Mouse (Mus musculus) myocyte (in vitro differentiated cells): ENCODE data around the gene Map1a. TPM values are rescaled to one million over a fixed set of nuclear protein-coding genes. Genes with fewer than 3 reads are reported as not detected.

Experiments
- H3K27me3 ChIP-seq: one replicate; pipeline ENCODE4 v1.6.1; 2011; ENCODE audit not compliant: control insufficient read depth, insufficient read depth, insufficient read length
- H3K36me3 ChIP-seq: one replicate; pipeline ENCODE4 v1.6.1; 2011; ENCODE audit not compliant: control insufficient read depth, insufficient read depth
- H3K4me2 ChIP-seq: one replicate; pipeline ENCODE4 v1.6.1; 2011; ENCODE audit warnings: low read depth, control low read depth
- H3K4me3 ChIP-seq: one replicate; pipeline ENCODE4 v1.5.1; 2011; ENCODE audit warnings: mild to moderate bottlenecking, control low read depth, moderate library complexity
- H3K79me2 ChIP-seq: one replicate; pipeline ENCODE4 v1.6.1; 2011; ENCODE audit not compliant: control insufficient read depth, insufficient read depth
- H3ac ChIP-seq: one replicate; pipeline ENCODE4 v1.6.1; 2011; ENCODE audit not compliant: control insufficient read depth, insufficient read length
- CEBPB ChIP-seq: IDR thresholded peaks from 2 replicates; pipeline ENCODE4 v1.6.1; 2011; ENCODE audit warnings: mild to moderate bottlenecking, moderate library complexity; ENCODE audit not compliant: poor library complexity, insufficient read depth, severe bottlenecking
- E2F4 ChIP-seq: IDR thresholded peaks from one replicate; pipeline ENCODE4 v1.6.1; 2011; ENCODE audit warnings: mild to moderate bottlenecking, control low read depth, moderate library complexity; ENCODE audit not compliant: insufficient read depth
- MAX ChIP-seq: IDR thresholded peaks from one replicate; pipeline ENCODE4 v1.6.1; 2011; ENCODE audit warnings: low read depth, mild to moderate bottlenecking, control low read depth
- MYOD1 ChIP-seq, 3 experiments: IDR thresholded peaks; one replicate each; pipeline ENCODE4 v1.6.1; 2011; ENCODE audit warnings: control low read depth in 2 of 3, low read depth in 2 of 3, mild to moderate bottlenecking in 2 of 3, moderate library complexity in 1 of 3; ENCODE audit not compliant: insufficient read length in 2 of 3, control insufficient read depth in 1 of 3
- MYOG ChIP-seq, 3 experiments: IDR thresholded peaks; one replicate each; pipeline ENCODE4 v1.6.1; 2011; ENCODE audit warnings: control low read depth in 2 of 3, low read depth in 2 of 3, mild to moderate bottlenecking in 2 of 3; ENCODE audit not compliant: insufficient read length in 2 of 3, control insufficient read depth in 1 of 3, insufficient read depth in 1 of 3
- POLR2A ChIP-seq: IDR thresholded peaks from one replicate; pipeline ENCODE4 v1.6.1; 2011; ENCODE audit warnings: low read depth, mild to moderate bottlenecking, control low read depth, moderate library complexity; ENCODE audit not compliant: insufficient read length
- POLR2AphosphoS2 ChIP-seq: IDR thresholded peaks from one replicate; pipeline ENCODE4 v1.6.1; 2011; ENCODE audit warnings: low read depth, control low read depth; ENCODE audit not compliant: insufficient read length
- REST ChIP-seq: IDR thresholded peaks from one replicate; pipeline ENCODE4 v1.6.1; 2011; ENCODE audit warnings: mild to moderate bottlenecking, control low read depth, moderate library complexity; ENCODE audit not compliant: insufficient read depth, insufficient read length
- SRF ChIP-seq: IDR thresholded peaks from one replicate; pipeline ENCODE4 v1.6.1; 2011; ENCODE audit warnings: low read depth; ENCODE audit not compliant: control insufficient read depth, insufficient read length
- TCF12 ChIP-seq: IDR thresholded peaks from one replicate; pipeline ENCODE4 v1.6.1; 2011; ENCODE audit warnings: mild to moderate bottlenecking, control low read depth; ENCODE audit not compliant: poor library complexity, insufficient read depth, severe bottlenecking
- TCF3 ChIP-seq: IDR thresholded peaks from one replicate; pipeline ENCODE4 v1.6.1; 2011; ENCODE audit warnings: low read depth, control low read depth; ENCODE audit not compliant: insufficient read length
- USF1 ChIP-seq: IDR thresholded peaks from one replicate; pipeline ENCODE4 v1.6.1; 2011; ENCODE audit warnings: low read depth, mild to moderate bottlenecking, control low read depth, moderate library complexity
- polyA plus RNA-seq: library from polyadenylated mRNA; unstranded; fragments of >200 nt; fragmentation: generic; extraction: Trizol; gene quantifications from one replicate; pipeline ENCODE4 v1.2.1, GENCODE M21; 2012; ENCODE audit warnings: missing spikeins

Map1a gene
- polyA plus RNA-seq, 1 experiment: 40.7 TPM

DNA sequence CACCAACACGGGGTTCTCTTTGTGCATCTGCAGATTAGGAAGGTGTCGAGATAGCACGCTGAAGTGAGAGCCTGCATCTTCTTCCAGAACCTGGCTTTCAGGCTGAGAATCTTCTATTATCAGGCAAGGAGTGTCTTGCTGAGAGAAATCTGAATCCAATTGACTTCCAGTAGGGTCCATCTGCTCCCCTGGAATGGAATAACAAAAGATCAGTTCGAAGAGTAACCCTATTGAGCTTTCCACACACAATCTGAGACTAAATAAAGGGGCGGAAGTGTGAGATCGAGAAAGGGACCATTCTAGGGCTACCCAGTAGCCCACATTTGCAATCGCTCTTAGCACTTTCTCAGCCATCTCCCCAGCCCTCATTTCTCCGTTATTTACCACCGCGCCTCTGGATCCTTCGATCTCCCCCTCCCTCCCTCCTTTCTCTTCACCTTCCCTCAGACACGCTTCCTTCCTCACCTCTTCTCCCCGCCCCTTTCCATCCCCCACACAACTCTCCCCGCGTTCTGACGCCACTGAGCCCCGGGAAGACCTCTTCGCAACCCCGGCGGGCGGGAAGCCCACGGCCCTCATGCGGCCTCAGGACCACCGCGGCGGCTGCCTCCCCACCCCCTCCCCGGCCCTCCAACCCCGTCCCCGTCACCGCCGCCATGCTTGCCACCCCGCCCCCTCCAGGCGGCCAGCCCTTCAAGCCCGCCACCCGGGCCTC is 18.7 kb upstream of the Map1a start:
- TF ChIP-seq TCF12: no peak
- TF ChIP-seq E2F4: no peak
- TF ChIP-seq POLR2AphosphoS2: no peak
- no peak for TF ChIP-seq CEBPB
- Histone ChIP-seq H3K4me2 (peak overlapping the region; percentile 97), H3K4me3 (peak overlapping the region; percentile 54), H3K36me3 (peaks cover 6% of the 10 kb centered on the region), H3ac (peak overlapping the region; percentile 30), H3K79me2 (peaks cover 10% of the 10 kb centered on the region), H3K27me3 (no peaks in the 10 kb centered on the region)

DNA sequence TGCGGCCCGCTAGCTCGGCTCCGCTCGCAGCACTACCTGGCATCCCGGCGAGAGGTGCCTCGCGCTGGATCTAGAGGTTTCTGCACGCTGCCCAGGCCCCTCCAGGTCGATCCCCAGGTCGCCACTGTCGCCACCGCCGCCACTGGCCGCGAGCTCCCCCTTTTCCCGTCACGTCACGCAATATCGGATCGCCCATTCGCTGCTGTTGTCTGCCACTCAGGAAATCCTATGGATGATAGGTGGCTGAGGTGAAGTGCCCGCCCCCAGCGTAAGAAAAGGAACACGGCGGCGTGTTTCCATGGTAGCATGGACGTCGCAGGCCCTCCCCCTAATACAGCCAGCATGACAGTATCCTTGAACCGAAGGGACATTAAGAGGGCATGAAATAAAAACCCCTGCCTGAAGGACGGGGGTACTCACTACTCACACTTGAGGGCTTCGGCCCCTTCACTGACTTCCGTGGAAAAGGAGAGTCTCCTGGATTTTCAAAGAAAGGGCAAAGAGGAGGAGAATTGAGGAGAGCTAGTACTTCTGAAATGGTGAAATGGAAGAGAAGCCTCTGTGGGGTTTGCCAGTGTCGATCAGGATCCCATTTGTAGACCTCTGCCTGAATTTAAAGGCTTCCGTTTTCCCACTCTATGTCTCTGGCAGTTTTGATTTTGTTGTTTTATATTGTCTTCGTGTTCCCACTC is 18.0 kb upstream of the Map1a start, which contains the start of gene Trp53bp1:
Trp53bp1 (minus strand) TSS at position 172 of the 692 bp plus-strand sequence.
- peak within 1 kb of the TSS; percentile 97 for H3K4me2 ChIP-seq
- H3K36me3 ChIP-seq: peaks cover 6% of the 10 kb centered on the region
- no peak for TF ChIP-seq CEBPB
- TF ChIP-seq TCF12: no peak
- no peak for TF ChIP-seq E2F4
- no peak for TF ChIP-seq MYOG (IDR thresholded peaks at IDR 0.05; ENCODE audit: control insufficient read depth in 1 of 3, insufficient read depth in 1 of 3, insufficient read length in 2 of 3, low read depth in 2 of 3)
- TF ChIP-seq POLR2A: peak; percentile 77
- H3K27me3 ChIP-seq: no peaks in the 10 kb centered on the region
- peak within 1 kb of the TSS; percentile 30 for H3ac ChIP-seq
- peaks cover 10% of the 10 kb centered on the region for H3K79me2 ChIP-seq
- H3K4me3 ChIP-seq: peak within 1 kb of the TSS; percentile 54

DNA sequence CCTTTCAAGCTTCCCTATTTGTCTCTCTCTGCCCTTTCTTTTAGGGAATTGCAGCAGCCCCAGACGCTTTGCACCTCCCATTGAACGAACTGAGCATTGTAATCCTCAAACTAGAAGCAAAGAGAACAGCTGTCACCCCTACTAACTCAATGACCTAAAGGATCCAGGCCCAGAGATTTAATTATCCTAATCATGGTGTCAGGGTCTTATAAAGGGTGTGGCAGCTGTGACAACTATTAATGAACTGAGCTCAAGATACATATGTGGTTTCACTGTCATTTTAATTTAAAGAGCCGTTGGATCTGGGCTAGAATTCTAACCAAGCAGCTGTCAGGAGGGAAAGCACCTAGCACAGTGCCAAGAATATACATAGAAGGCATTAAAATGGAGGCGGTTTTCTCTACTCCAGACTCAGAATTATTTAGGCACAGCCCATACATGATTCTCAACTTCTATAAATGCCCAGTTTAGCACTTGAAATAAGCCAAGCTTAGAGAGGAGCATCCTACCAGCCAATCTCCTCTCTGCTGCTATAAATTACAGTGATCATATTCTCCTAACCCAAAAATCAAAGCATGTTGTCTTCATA is 17.4 kb upstream of the Map1a start:
- Histone ChIP-seq H3K79me2 (peaks cover 10% of the 10 kb centered on the region), H3K4me2 (peak overlapping the region; percentile 97), H3K27me3 (no peaks in the 10 kb centered on the region), H3K36me3 (peaks cover 6% of the 10 kb centered on the region), H3ac (no peak overlapping the region), H3K4me3 (peak overlapping the region; percentile 54)
- TF ChIP-seq MYOD1 (IDR thresholded peaks at IDR 0.05; ENCODE audit: control insufficient read depth in 1 of 3, insufficient read length in 2 of 3, low read depth in 2 of 3): peak in 1 of 3 experiments; percentile 2
- no peak for TF ChIP-seq USF1

DNA sequence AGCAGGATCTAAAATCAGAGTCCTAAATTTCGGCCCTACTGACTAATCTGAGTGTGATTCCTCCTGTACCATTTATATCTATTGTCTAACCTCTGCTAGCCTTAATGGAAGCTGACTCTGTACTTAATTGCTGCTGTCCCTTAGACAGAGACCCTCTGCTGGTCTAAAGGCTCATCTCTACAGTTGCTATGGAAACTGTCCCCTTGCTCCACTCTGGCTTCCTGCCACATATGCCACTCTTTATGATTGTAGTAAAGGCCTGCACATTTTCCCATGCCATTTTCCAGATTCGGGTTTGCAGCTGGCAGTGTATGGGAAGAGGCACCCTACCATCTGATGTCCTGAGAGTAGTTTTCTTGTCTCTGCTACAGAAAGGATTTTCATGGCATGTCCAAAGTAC is 1.6 kb upstream of the Map1a start:
- Histone ChIP-seq H3K36me3 (no peaks in the 10 kb centered on the region), H3ac (no peak overlapping the region), H3K27me3 (no peaks in the 10 kb centered on the region), H3K4me3 (no peak overlapping the region), H3K4me2 (no peak overlapping the region), H3K79me2 (no peaks in the 10 kb centered on the region)
- TF ChIP-seq CEBPB: no peak
- TF ChIP-seq POLR2AphosphoS2: no peak
- TF ChIP-seq MYOD1 (IDR thresholded peaks at IDR 0.05; ENCODE audit: control insufficient read depth in 1 of 3, insufficient read length in 2 of 3, low read depth in 2 of 3): no peak
- no peak for TF ChIP-seq POLR2A
- TF ChIP-seq TCF12: no peak
- TF ChIP-seq MYOG (IDR thresholded peaks at IDR 0.05; ENCODE audit: control insufficient read depth in 1 of 3, insufficient read depth in 1 of 3, insufficient read length in 2 of 3, low read depth in 2 of 3): no peak
- no peak for TF ChIP-seq TCF3
- TF ChIP-seq SRF: no peak
- TF ChIP-seq USF1: no peak
- no peak for TF ChIP-seq MAX
- TF ChIP-seq E2F4: no peak
- TF ChIP-seq REST: no peak

DNA sequence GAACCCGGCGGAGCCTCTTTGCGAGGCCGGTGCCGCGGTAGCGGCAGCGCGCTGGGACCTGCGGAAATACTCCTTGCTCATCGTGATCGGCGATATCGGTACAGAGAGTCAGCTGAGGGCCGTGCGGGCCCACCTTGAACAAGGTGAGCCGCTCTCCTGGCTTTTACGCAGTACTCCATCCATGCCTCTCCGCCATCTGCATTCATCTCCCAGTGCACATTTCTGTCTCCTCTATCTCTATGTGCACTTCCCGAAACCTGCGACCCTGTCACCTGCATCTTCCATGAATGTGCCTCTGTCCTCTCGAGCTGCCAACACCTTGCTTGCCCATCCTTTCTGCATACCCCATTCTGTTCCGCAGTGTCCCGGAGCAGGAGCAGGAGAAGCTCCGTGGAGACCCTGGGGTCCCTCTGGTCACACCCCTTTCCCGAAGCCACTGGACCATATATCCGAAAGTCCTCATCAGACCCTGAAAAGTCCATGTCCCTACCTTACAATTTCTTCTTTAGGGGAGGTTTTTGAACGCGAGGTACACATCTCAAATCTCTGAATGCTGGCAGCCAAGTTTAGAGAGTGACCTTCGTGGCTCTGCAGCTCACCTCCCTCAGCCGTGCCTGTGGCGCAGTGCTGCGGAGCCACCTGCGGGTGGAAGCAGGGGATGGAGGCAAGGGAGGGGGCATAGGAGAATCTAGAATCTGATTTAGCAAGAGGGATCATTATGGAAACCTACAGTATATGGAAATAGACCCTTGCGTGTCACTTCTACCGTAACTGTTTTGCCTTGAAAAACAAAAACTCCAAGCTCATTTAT is 535 bp downstream of the Map1a start:
- Histone ChIP-seq H3K4me2 (peak overlapping the region; percentile 83), H3K27me3 (no peaks in the 10 kb centered on the region), H3K4me3 (peak overlapping the region; percentile 27), H3ac (no peak overlapping the region), H3K79me2 (no peaks in the 10 kb centered on the region), H3K36me3 (no peaks in the 10 kb centered on the region)
- TF ChIP-seq POLR2AphosphoS2: no peak
- no peak for TF ChIP-seq MYOG (IDR thresholded peaks at IDR 0.05; ENCODE audit: control insufficient read depth in 1 of 3, insufficient read depth in 1 of 3, insufficient read length in 2 of 3, low read depth in 2 of 3)
- no peak for TF ChIP-seq MAX
- no peak for TF ChIP-seq REST
- no peak for TF ChIP-seq TCF12
- no peak for TF ChIP-seq TCF3
- TF ChIP-seq SRF: no peak
- no peak for TF ChIP-seq MYOD1 (IDR thresholded peaks at IDR 0.05; ENCODE audit: control insufficient read depth in 1 of 3, insufficient read length in 2 of 3, low read depth in 2 of 3)
- TF ChIP-seq USF1: no peak
- no peak for TF ChIP-seq CEBPB
- TF ChIP-seq E2F4: no peak
- TF ChIP-seq POLR2A: no peak
